8 mouse cellular contexts compared by ENCODE assay signal in the genomic region with DNA sequence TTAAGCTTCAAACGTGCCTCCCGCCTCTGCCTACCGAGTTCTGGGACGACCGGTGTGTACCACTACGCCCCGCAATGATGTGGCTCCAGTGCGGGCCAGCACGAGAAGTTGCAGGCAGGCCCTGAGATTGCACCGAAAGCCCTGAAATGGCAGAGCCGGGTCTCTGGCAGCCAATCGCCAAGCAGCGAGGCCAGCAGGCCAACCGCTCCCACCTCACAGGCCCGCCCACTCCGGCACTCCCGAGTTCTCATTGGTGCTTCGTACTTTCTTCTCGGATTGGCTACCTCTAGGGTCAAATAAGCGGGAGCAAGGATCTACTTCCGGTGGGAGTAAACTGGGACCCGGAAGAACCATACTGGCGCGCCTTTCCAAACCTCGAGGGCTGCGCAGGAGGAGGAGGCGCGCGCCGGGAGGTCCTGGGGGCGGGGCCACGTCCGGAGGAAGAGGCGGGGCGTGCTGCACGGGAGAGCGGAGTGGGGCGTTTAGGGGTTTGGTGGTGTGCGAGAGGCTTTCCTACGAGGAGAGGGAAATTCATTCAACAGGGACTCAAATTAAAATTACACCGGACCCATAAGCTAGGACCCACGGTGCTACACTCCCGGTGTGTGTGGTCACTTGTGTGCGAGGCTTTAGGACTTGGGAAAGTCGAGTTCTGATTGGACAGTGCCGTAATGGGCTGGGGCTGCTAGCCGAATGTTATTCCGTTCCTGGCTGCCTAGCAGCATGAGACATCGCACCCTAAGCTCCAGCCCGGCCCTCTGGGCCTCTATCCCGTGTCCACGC. TPM values are rescaled to one million over a fixed set of nuclear protein-coding genes. Genes with fewer than 3 reads are reported as not detected.
DNase-seq lines count a peak whose midpoint lies in the region; ATAC-seq and TF ChIP-seq lines count a peak whose summit lies in the region.

A gene (plus strand): TSS at position 440 of the 783 bp plus-strand sequence.

- H3K4me3 ChIP-seq in heart, embryonic 12.5 days: peak within 1 kb of the TSS; percentile 59
- H3K4me3 ChIP-seq in kidney, postnatal 0 days (replicated peaks; ENCODE audit: low read depth, low read length): peak within 1 kb of the TSS; percentile 49
- peak within 1 kb of the TSS; percentile 75 for H3K4me3 ChIP-seq in liver, embryonic 11.5 days (ENCODE audit: low read depth, low read length)
- H3K4me3 ChIP-seq in stomach, embryonic 14.5 days (ENCODE audit: low read depth, low read length): peak within 1 kb of the TSS; percentile 63

- DNase-seq in CD4-positive helper T cell, adult 2 months (ENCODE audit: low read depth, low spot score): peak; percentile 99
- DNase-seq in brain, embryonic 18.5 days (ENCODE audit: low read depth, low spot score): peak; percentile 98
- peak; percentile 100 for DNase-seq in kidney, postnatal 0 days (ENCODE audit: low spot score)
- DNase-seq in liver, embryonic 11.5 days (ENCODE audit: low spot score): peak; percentile 99
- DNase-seq in naive thymus-derived CD4-positive, alpha-beta T cell, adult 2 months (ENCODE audit: low read depth): peak; percentile 97

- no peak for TF ChIP-seq CTCF in kidney, postnatal 0 days (IDR thresholded peaks at IDR 0.05; ENCODE audit: low read depth)

- H3K27me3 ChIP-seq in heart, embryonic 12.5 days (replicated peaks): no peaks in the 10 kb centered on the region
- no peaks in the 10 kb centered on the region for H3K27me3 ChIP-seq in kidney, postnatal 0 days (ENCODE audit: insufficient read depth, low read length)
- no peaks in the 10 kb centered on the region for H3K27me3 ChIP-seq in liver, embryonic 11.5 days (replicated peaks; ENCODE audit: control insufficient read depth, insufficient read depth, low read length)
- H3K27me3 ChIP-seq in stomach, embryonic 14.5 days (ENCODE audit: control insufficient read depth, insufficient read depth, low read length): no peaks in the 10 kb centered on the region

- peak within 1 kb of the TSS; percentile 96 for H3K27ac ChIP-seq in heart, embryonic 12.5 days (ENCODE audit: poor library complexity, severe bottlenecking)
- H3K27ac ChIP-seq in kidney, postnatal 0 days: peak within 1 kb of the TSS; percentile 95
- peak within 1 kb of the TSS; percentile 83 for H3K27ac ChIP-seq in liver, embryonic 11.5 days (ENCODE audit: low read depth, low read length)
- peak within 1 kb of the TSS; percentile 91 for H3K27ac ChIP-seq in stomach, embryonic 14.5 days (ENCODE audit: low read length)

- peaks cover 52% of the 10 kb centered on the region for H3K36me3 ChIP-seq in heart, embryonic 12.5 days
- peaks cover 36% of the 10 kb centered on the region for H3K36me3 ChIP-seq in kidney, postnatal 0 days (ENCODE audit: insufficient read depth, low read length)
- peaks cover 29% of the 10 kb centered on the region for H3K36me3 ChIP-seq in liver, embryonic 11.5 days (ENCODE audit: control insufficient read depth, insufficient read depth, low read length)
- peaks cover 42% of the 10 kb centered on the region for H3K36me3 ChIP-seq in stomach, embryonic 14.5 days (ENCODE audit: control insufficient read depth, insufficient read depth, low read length)

- H3K4me2 ChIP-seq in heart, embryonic 12.5 days: peak within 1 kb of the TSS; percentile 97
- H3K4me2 ChIP-seq in kidney, postnatal 0 days (ENCODE audit: low read length): peak within 1 kb of the TSS; percentile 83
- peak within 1 kb of the TSS; percentile 95 for H3K4me2 ChIP-seq in liver, embryonic 11.5 days
- peak within 1 kb of the TSS; percentile 70 for H3K4me2 ChIP-seq in stomach, embryonic 14.5 days (replicated peaks; ENCODE audit: low read depth, low read length)

- no peaks in the 10 kb centered on the region for H3K9me3 ChIP-seq in heart, embryonic 12.5 days (replicated peaks)
- H3K9me3 ChIP-seq in kidney, postnatal 0 days (replicated peaks; ENCODE audit: low read length): no peaks in the 10 kb centered on the region
- H3K9me3 ChIP-seq in liver, embryonic 11.5 days (ENCODE audit: control insufficient read depth, low read length): no peaks in the 10 kb centered on the region
- H3K9me3 ChIP-seq in stomach, embryonic 14.5 days (ENCODE audit: control insufficient read depth, low read depth, low read length): no peaks in the 10 kb centered on the region

- peaks cover 30% of the 10 kb centered on the region for H3K4me1 ChIP-seq in heart, embryonic 12.5 days (replicated peaks)
- no peaks in the 10 kb centered on the region for H3K4me1 ChIP-seq in kidney, postnatal 0 days (replicated peaks; ENCODE audit: insufficient read depth, low read length)
- peaks cover 12% of the 10 kb centered on the region for H3K4me1 ChIP-seq in liver, embryonic 11.5 days (replicated peaks; ENCODE audit: control insufficient read depth, insufficient read depth, low read length)
- no peaks in the 10 kb centered on the region for H3K4me1 ChIP-seq in stomach, embryonic 14.5 days (ENCODE audit: control insufficient read depth, insufficient read depth, low read length)

- ATAC-seq in erythroid progenitor cell, adult 5-6 weeks (replicated peaks; ENCODE audit: low FRiP score, poor library complexity, severe bottlenecking): peak; percentile 95
- ATAC-seq in heart, embryonic 12.5 days (ENCODE audit: insufficient number of reproducible peaks, low FRiP score): peak; percentile 97
- peak; percentile 97 for ATAC-seq in kidney, postnatal 0 days (replicated peaks; ENCODE audit: low FRiP score, low read depth)
- peak; percentile 98 for ATAC-seq in liver, embryonic 11.5 days (replicated peaks; ENCODE audit: low FRiP score)
- peak; percentile 97 for ATAC-seq in stomach, embryonic 14.5 days (ENCODE audit: insufficient number of reproducible peaks, insufficient read depth, low FRiP score, low read depth)

- under 1% methylated on average over 52 of the region's 52 CpGs for WGBS in heart, embryonic 12.5 days
- under 1% methylated on average over 52 of the region's 52 CpGs for WGBS in kidney, postnatal 0 days
- WGBS in liver, embryonic 11.5 days: under 1% methylated on average over 52 of the region's 52 CpGs
- whole genome bisulfite sequencing in stomach, embryonic 14.5 days: under 1% methylated on average over 52 of the region's 52 CpGs

- peak within 1 kb of the TSS; percentile 90 for H3K9ac ChIP-seq in heart, embryonic 12.5 days
- H3K9ac ChIP-seq in kidney, postnatal 0 days (ENCODE audit: low read depth, low read length): peak within 1 kb of the TSS; percentile 80
- H3K9ac ChIP-seq in liver, embryonic 11.5 days (ENCODE audit: low read depth, low read length): peak within 1 kb of the TSS; percentile 70
- H3K9ac ChIP-seq in stomach, embryonic 14.5 days (replicated peaks; ENCODE audit: low read depth, low read length): peak within 1 kb of the TSS; percentile 57

RNA-seq across cellular contexts. Expression of the gene that starts here (rescaled TPM):
- total RNA-seq in erythroid progenitor cell, adult 5-6 weeks (2015; ENCODE audit: low replicate concordance): 3.2 and 9.2 TPM in 2 replicates
- not detected in 2 replicates for total RNA-seq in erythroid progenitor cell, adult 5-6 weeks (2017; ENCODE audit: low replicate concordance)
- 9.0 and 10.6 TPM in 2 replicates for polyA plus RNA-seq in heart, embryonic 12.5 days (2016; fragmentation: Nextera tagmentation; extraction: Ambion mirVana)
- polyA plus RNA-seq in kidney, postnatal 0 days (2015; fragmentation: Nextera tagmentation; extraction: Ambion mirVana): 14.0 TPM in 2 replicates
- polyA plus RNA-seq in liver, embryonic 11.5 days (2014; fragmentation: Nextera tagmentation; extraction: Ambion mirVana): 12.7 and 15.1 TPM in 2 replicates
- polyA plus RNA-seq in stomach, embryonic 14.5 days (2014; fragmentation: Nextera tagmentation; extraction: Ambion mirVana): 14.7 and 18.0 TPM in 2 replicates

Comparison
In these comparisons a context has a peak if more than half of its experiments do, and no peak if none do; other contexts are left out.
1. Peak in every context shown above with its lines: DNase-seq, ATAC-seq, H3K4me3 ChIP-seq and H3K27ac ChIP-seq.